Mouse (Mus musculus) cortical plate, adult 2 months (tissue): Measurements from ENCODE around the gene Cnpy4.

ENCODE experiments used
- CTCF ChIP-seq: fragments of 200-500 bp; IDR thresholded peaks from 2 replicates; pipeline ENCODE4 v1.5.1; 2011; ENCODE audit warnings: mild to moderate bottlenecking, control low read depth, low read length; ENCODE audit not compliant: insufficient read depth; ENCODE audit errors: extremely low read depth
- POLR2A ChIP-seq: fragments of 200-500 bp; IDR thresholded peaks from 2 replicates; pipeline ENCODE4 v1.6.1; 2011; ENCODE audit warnings: mild to moderate bottlenecking, low read length, control low read depth; ENCODE audit not compliant: insufficient read depth; ENCODE audit errors: extremely low read depth

GRCm38 (mm10) chr5:138170936-138171561, 16.2 kb upstream of the Cnpy4 start:
- no peak for TF ChIP-seq CTCF
- TF ChIP-seq POLR2A: peak; percentile 2; the same call in 1 of the 2 replicates
